In the genomic region with DNA sequence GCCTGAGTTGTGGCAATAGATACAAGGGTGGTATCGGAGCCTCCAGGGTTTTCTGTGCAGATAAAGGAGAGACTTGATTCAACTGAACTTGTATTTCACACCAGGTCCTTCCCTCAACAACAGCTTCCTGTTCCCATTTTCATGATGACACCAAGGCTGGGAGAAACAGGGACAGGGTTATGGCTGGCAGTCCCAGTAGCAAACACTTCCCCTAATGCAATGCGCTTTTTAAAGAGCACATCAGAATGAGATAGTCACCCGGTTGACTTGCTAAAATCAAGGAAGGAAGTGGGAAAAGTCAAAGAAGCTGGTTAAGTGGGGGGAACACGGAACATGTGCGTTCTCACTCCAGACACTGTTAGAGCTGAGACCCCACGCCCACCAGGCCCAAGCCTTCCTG, we compare ENCODE assay signal across 22 mouse cellular contexts. TPM values are rescaled to one million over a fixed set of nuclear protein-coding genes. Genes with fewer than 3 reads are reported as not detected.
"Had no signal": no experiment of that assay in that cellular context is flagged by ENCODE, and none has a peak within 500 bp of the region (broad histone marks: within the 10 kb centered on the region; RNA-seq: fewer than 3 reads in every experiment).

No protein-coding gene starts in this region.

- H3K4me2 ChIP-seq: lung, embryonic 15.5 days; midbrain, embryonic 11.5 days; midbrain, embryonic 13.5 days; midbrain, embryonic 15.5 days; neural tube, embryonic 13.5 days; neural tube, embryonic 15.5 days had no signal

- H3K27me3 ChIP-seq: lung, embryonic 15.5 days; megakaryocyte, embryonic 14.5 days; midbrain, embryonic 15.5 days; neural tube, embryonic 13.5 days; neural tube, embryonic 15.5 days had no signal

- ATAC-seq: liver, postnatal 0 days; midbrain, embryonic 15.5 days had no signal

- H3K9ac ChIP-seq: liver, postnatal 0 days; lung, embryonic 15.5 days; midbrain, embryonic 13.5 days; midbrain, embryonic 15.5 days; neural tube, embryonic 13.5 days; neural tube, embryonic 15.5 days had no signal

- DNase-seq: liver, postnatal 0 days; lung, adult 2 months; lung, postnatal 14 days; lung, postnatal 36 days; retina, postnatal 1 day; right cerebral cortex, adult 18-20 months; right cerebral cortex, postnatal 25 days; right cerebral cortex, postnatal 4 days; spleen, adult 18-20 months; thymus, adult 18-20 months; thymus, postnatal 14 days; thymus, postnatal 36 days had no signal

- H3K4me1 ChIP-seq: lung, embryonic 15.5 days had no signal

- H3K9me3 ChIP-seq: lung, embryonic 15.5 days; megakaryocyte, embryonic 14.5 days; midbrain, embryonic 13.5 days; midbrain, embryonic 15.5 days; neural tube, embryonic 13.5 days; neural tube, embryonic 15.5 days had no signal

- H3K27ac ChIP-seq: lung, embryonic 15.5 days; midbrain, embryonic 13.5 days; midbrain, embryonic 15.5 days; neural tube, embryonic 13.5 days; neural tube, embryonic 15.5 days had no signal

- H3K4me3 ChIP-seq: lung, embryonic 15.5 days; midbrain, embryonic 13.5 days; midbrain, embryonic 15.5 days; neural tube, embryonic 13.5 days; neural tube, embryonic 15.5 days had no signal

RNA-seq across cellular contexts. Expression of gene Gbx2, which starts 39.6 kb away (rescaled TPM):
- total RNA-seq: monocyte, adult 5-6 weeks had no signal
- polyA plus RNA-seq: stomach, embryonic 14.5 days; stomach, embryonic 16.5 days had no signal
